Mouse (Mus musculus) spleen, adult 2 months (tissue): ENCODE results near the gene Ptk7.

Experiments
- CTCF ChIP-seq: fragments of 200-500 bp; IDR thresholded peaks from 2 replicates; pipeline ENCODE4 v1.5.1; 2011; ENCODE audit warnings: mild to moderate bottlenecking, inconsistent platforms; ENCODE audit not compliant: insufficient read depth, insufficient read length, insufficient replicate concordance; ENCODE audit errors: extremely low read depth
- POLR2A ChIP-seq: fragments of 200-500 bp; IDR thresholded peaks from 2 replicates; pipeline ENCODE4 v1.6.1; 2011; ENCODE audit warnings: low read depth, low read length, inconsistent platforms

- no peak for TF ChIP-seq CTCF
- TF ChIP-seq POLR2A: no peak
Observed at GRCm38 (mm10) chr17:46525065-46525464, 104.2 kb downstream of the Ptk7 start.
